Mouse (Mus musculus) lung, embryonic 14.5 days (tissue): ENCODE data around the gene Chd9. TPM values are rescaled to one million over a fixed set of nuclear protein-coding genes. Genes with fewer than 3 reads are reported as not detected.

ENCODE experiments used
- ATAC-seq: fragments of 200-750 bp; cut with Nextera tagmentation; 2 replicates; pipeline ENCODE4 v1.8.0; 2017; ENCODE audit warnings: mild to moderate bottlenecking, moderate TSS enrichment, moderate library complexity; ENCODE audit not compliant: insufficient read depth
- DNase-seq: peaks from one replicate; pipeline ENCODE4 v3.0.0-alpha.2; 2015
- H3K27ac ChIP-seq: fragments of 300-500 bp; sonication (generic); 2 replicates; pipeline ENCODE4 v1.5.1; 2014; ENCODE audit warnings: low read depth, mild to moderate bottlenecking, moderate library complexity
- H3K27me3 ChIP-seq: fragments of 300-500 bp; sonication (generic); 2 replicates; pipeline ENCODE4 v1.6.1; 2014; ENCODE audit warnings: low read length, control low read depth; ENCODE audit not compliant: insufficient read depth
- H3K36me3 ChIP-seq: fragments of 300-500 bp; sonication (generic); 2 replicates; pipeline ENCODE4 v1.6.1; 2014; ENCODE audit warnings: control low read depth; ENCODE audit not compliant: insufficient read depth
- H3K4me1 ChIP-seq: fragments of 300-500 bp; sonication (generic); 2 replicates; pipeline ENCODE4 v1.6.1; 2014; ENCODE audit warnings: antibody characterized with exemption, control low read depth; ENCODE audit not compliant: insufficient read depth
- H3K4me2 ChIP-seq: fragments of 300-500 bp; sonication (generic); 2 replicates; pipeline ENCODE4 v1.6.1; 2014; ENCODE audit warnings: mild to moderate bottlenecking
- H3K4me3 ChIP-seq: fragments of 300-500 bp; sonication (generic); 2 replicates; pipeline ENCODE4 v1.5.1; 2014; ENCODE audit warnings: low read depth, low read length
- H3K9ac ChIP-seq: fragments of 300-500 bp; sonication (generic); 2 replicates; pipeline ENCODE4 v1.6.1; 2014
- H3K9me3 ChIP-seq: fragments of 300-500 bp; sonication (generic); 2 replicates; pipeline ENCODE4 v1.6.1; 2016; ENCODE audit warnings: low read depth, low read length, control low read depth
- CTCF ChIP-seq: IDR thresholded peaks from 2 replicates; pipeline ENCODE4 v1.5.1; 2016; ENCODE audit warnings: antibody characterized with exemption, low read depth
- WGBS: fragments of 180-500 bp; shearing (Covaris S2); extraction: QIAGEN DNeasy Blood & Tissue Kit; methylation state at CpG from one replicate; pipeline ENCODE4 v1.1.7; 2014; 5-methylcytosine and 5-hydroxymethylcytosine counted together
- polyA plus RNA-seq: library from polyadenylated mRNA; unstranded; fragments of >200 nt; fragmentation: Nextera tagmentation; extraction: Ambion mirVana; gene quantifications from 2 replicates; pipeline ENCODE4 v1.2.1, GENCODE M21; 2014

Chd9 gene
- polyA plus RNA-seq, 1 experiment from 2014 or later: 72.5 TPM

DNA sequence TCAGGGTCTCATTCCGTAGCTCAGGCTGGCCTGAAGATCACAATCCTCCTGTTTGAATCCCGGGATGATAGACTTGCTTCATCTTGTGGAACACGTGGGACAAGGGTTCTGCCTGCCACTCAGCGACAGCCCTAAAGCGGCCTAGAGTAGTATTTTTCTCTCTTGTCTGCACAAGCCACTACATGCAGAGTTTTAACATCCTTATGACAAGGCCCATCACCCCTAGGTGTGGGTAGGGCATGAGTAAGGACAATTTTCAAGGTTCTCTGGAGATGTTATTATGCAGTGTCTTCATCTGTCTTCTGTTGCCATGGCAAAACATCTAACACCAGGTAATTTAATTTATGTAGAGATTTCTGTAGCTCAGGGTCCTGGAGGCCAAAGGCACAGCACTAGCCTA, 69.2 kb downstream of the Chd9 start:
- ATAC-seq: no peak
- Histone ChIP-seq H3K27me3 (no peaks in the 10 kb centered on the region), H3K9me3 (no peaks in the 10 kb centered on the region), H3K36me3 (no peaks in the 10 kb centered on the region), H3K4me2 (no peak overlapping the region), H3K27ac (no peak overlapping the region), H3K4me1 (peaks cover 9% of the 10 kb centered on the region; the same call in 1 of the 2 replicates), H3K4me3 (no peak overlapping the region), H3K9ac (no peak overlapping the region)
- DNase-seq: no peak
- no peak for TF ChIP-seq CTCF
- WGBS: 71% methylated on average over 5 of the region's 5 CpGs

DNA sequence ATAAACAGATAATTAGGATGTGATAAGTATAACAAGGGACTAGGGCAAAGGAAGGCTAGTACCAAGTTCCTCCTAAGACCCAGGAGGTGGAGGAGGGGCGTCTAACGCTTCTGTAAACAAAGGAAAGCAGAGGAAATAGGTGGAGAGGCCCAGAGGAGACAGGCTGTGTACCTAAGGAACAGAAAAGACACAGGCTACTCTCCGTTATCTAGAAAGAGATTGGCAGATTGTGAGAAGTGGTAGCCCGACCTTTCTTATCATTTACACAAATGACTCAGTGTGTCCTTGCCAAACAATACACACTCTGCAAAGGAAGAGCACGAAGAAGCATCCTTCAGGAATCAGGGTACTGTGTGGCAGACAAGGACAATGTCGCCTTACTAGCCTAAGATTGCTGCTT, 70.4 kb downstream of the Chd9 start:
- peaks cover 9% of the 10 kb centered on the region; the same call in 1 of the 2 replicates for H3K4me1 ChIP-seq
- no peak for TF ChIP-seq CTCF
- DNase-seq (peak; percentile 21), ATAC-seq (no peak)
- no peaks in the 10 kb centered on the region for H3K9me3 ChIP-seq
- 9% methylated on average over 6 of the region's 6 CpGs for WGBS
- 0 out of 2 replicates have a peak overlapping the region, but pooled peaks have one; percentile 10 for H3K4me2 ChIP-seq
- no peak overlapping the region for H3K9ac ChIP-seq
- no peak overlapping the region for H3K4me3 ChIP-seq
- H3K27ac ChIP-seq: no peak overlapping the region
- no peaks in the 10 kb centered on the region for H3K27me3 ChIP-seq
- no peaks in the 10 kb centered on the region for H3K36me3 ChIP-seq

DNA sequence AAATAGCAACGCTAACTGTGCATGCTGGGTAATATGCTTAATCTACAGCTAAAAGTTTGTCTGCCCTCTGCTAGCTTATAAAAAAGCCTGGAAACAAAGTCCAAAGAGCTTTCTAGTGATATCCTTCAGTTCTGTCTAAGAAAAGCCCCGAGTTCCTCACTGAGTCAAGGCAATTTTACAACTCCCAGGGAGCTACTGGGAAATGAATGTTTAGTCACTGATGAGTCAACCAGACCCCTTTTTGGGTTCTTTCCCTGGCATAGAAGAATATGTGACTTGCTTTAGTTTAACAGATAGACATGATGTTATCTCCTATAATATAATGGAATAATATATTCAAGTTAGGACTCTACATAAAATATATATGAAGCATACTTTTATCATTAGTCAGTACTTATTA, 73.8 kb downstream of the Chd9 start:
- Histone ChIP-seq H3K9me3 (no peaks in the 10 kb centered on the region), H3K9ac (no peak overlapping the region), H3K4me3 (no peak overlapping the region), H3K4me1 (peaks cover 6% of the 10 kb centered on the region; the same call in 1 of the 2 replicates), H3K27me3 (no peaks in the 10 kb centered on the region), H3K36me3 (no peaks in the 10 kb centered on the region), H3K27ac (no peak overlapping the region), H3K4me2 (no peak overlapping the region)
- 62% methylated on average over 2 of the region's 2 CpGs for WGBS
- DNase-seq: no peak
- no peak for TF ChIP-seq CTCF
- ATAC-seq: no peak

DNA sequence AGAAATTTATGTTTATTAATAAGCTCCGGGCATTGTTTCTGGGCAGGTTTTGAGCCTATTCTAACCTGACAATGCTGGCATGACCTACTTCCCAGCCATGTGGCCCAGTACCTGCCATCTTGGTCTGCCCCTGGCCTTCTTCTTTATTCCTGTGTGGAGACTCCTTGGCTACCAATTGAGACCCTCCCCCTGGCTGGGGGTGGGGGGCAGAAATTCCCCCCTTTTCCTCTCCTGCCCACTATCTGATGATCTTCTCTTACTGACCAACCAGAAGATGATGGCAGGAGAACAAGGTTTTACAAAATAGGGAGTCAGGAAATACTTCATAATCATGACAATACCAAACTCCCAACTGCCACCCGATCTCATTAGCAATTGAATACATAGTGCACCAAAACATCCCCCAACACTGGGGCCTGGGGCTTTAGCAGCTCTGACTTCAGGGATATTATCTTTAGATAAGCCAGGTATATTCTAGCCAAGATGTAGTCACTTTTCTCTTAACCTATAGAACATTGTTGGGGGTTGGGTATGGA, 76.1 kb downstream of the Chd9 start:
- Histone ChIP-seq H3K27me3 (no peaks in the 10 kb centered on the region), H3K9me3 (no peaks in the 10 kb centered on the region), H3K36me3 (no peaks in the 10 kb centered on the region), H3K9ac (no peak overlapping the region), H3K4me2 (no peak overlapping the region), H3K4me1 (no peaks in the 10 kb centered on the region), H3K27ac (no peak overlapping the region), H3K4me3 (no peak overlapping the region)
- TF ChIP-seq CTCF: no peak
- DNase-seq (no peak), ATAC-seq (no peak)
- 76% methylated on average over 2 of the region's 2 CpGs for WGBS

DNA sequence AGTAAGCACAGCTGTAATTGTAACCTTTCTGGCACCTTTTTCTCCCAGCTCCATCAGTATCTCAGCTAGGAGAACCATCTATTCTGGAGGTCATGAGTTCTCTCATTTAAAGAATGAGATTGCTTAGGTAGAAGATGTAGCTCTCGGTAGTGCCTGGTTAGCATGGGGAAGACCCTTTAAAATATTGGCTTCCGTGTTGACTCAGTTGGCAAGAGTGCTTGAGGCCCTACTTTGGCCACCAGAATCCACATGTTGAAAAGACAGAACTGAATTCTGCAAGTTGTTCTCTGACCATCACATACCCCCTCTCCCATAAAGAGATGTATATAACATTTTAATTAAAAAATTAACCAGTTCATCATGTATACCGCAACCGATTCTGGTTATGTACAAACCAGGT, 78.8 kb downstream of the Chd9 start:
- 86% methylated on average over 4 of the region's 4 CpGs for WGBS
- no peak for ATAC-seq
- no peak overlapping the region for H3K4me3 ChIP-seq
- DNase-seq: no peak
- no peak for TF ChIP-seq CTCF
- H3K9me3 ChIP-seq: no peaks in the 10 kb centered on the region
- no peaks in the 10 kb centered on the region for H3K27me3 ChIP-seq
- H3K4me1 ChIP-seq: no peaks in the 10 kb centered on the region
- no peak overlapping the region for H3K9ac ChIP-seq
- H3K4me2 ChIP-seq: peak overlapping the region; percentile 96
- H3K36me3 ChIP-seq: no peaks in the 10 kb centered on the region
- no peak overlapping the region for H3K27ac ChIP-seq

DNA sequence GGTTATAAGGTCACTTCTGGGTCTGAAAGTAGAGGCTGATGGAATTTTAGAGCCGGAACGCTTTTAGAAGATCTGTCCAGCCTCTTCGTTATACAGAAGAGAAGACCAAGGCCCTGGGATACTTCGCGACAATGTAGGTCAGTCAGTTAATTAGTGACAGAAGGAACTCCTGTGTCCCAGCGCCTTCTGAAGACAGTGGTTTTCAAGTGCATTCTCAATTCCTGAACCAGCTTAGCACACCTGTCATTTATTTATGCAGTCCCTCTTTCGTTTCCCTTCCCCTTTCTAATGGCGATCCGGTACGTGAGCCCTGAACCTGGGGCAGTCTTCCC, 79.3 kb downstream of the Chd9 start:
- no peaks in the 10 kb centered on the region for H3K27me3 ChIP-seq
- 0 out of 2 replicates have a peak, but pooled peaks have one; percentile 1 for TF ChIP-seq CTCF
- ATAC-seq (no peak), DNase-seq (peak; percentile 39)
- H3K9me3 ChIP-seq: no peaks in the 10 kb centered on the region
- 0 out of 2 replicates have a peak overlapping the region, but pooled peaks have one; percentile 76 for H3K27ac ChIP-seq
- peak overlapping the region; percentile 75 for H3K9ac ChIP-seq
- peak overlapping the region; percentile 76 for H3K4me3 ChIP-seq
- H3K36me3 ChIP-seq: no peaks in the 10 kb centered on the region
- peak overlapping the region; percentile 96 for H3K4me2 ChIP-seq
- 19% methylated on average over 10 of the region's 10 CpGs for WGBS
- no peaks in the 10 kb centered on the region for H3K4me1 ChIP-seq

DNA sequence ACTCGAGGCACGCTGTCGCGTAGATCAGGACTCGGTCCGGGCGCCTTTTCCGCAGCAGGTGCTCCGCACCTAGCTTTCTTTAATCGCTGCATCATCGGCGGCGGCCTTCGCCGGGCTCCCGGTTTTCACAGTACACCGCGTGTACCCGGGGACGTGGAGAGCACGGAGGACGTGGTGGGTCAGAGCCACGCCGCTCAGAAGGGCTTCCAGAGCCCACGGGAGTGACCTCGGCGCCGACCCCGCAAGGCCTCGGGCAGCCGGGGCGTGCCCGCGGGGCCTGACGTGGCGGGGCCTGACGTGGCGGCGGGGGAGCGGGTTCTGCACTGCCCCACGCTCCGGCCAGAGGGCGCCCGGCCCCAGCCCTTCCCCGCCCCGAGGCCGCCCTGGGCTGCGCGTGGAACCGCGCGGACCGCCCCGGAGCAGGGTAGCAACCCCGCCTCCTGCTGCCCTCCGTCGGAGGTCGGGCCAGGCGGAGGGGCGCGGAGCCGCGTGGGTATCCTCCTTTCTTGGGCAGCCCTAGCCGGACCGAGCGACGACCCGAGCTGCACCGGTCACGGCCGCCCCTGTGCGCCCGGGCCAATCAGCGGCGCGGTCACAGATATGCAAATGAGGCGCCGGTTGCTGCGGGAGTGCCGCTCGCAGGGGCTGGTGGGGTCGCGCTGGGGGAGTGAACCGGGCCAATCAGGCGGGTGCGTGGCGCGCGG, 79.8 kb downstream of the Chd9 start:
- TF ChIP-seq CTCF: no peak
- peak overlapping the region; percentile 76 for H3K27ac ChIP-seq
- H3K4me3 ChIP-seq: peak overlapping the region; percentile 76
- H3K4me2 ChIP-seq: peak overlapping the region; percentile 96
- WGBS: under 1% methylated on average over 64 of the region's 89 CpGs
- H3K9me3 ChIP-seq: no peaks in the 10 kb centered on the region
- no peaks in the 10 kb centered on the region for H3K36me3 ChIP-seq
- H3K27me3 ChIP-seq: no peaks in the 10 kb centered on the region
- peak; percentile 98 for ATAC-seq
- no peaks in the 10 kb centered on the region for H3K4me1 ChIP-seq
- peak overlapping the region; percentile 75 for H3K9ac ChIP-seq
- DNase-seq: peak; percentile 94
